Mouse (Mus musculus): ENCODE results near the gene Tbx5. TPM values are rescaled to one million over a fixed set of nuclear protein-coding genes. Genes with fewer than 3 reads are reported as not detected.
A peak's percentile ranks its signal among the peaks of the same experiment; 100 is the strongest.

Gene Tbx5
- polyA plus RNA-seq, 1 experiment from 2014 or later: 0.45 TPM

- DNase-seq (ENCODE audit: low spot score) (peak; percentile 45), ATAC-seq (ENCODE audit: insufficient read depth, low FRiP score, low TSS enrichment) (no peak)
- Histone ChIP-seq H3K4me1 (ENCODE audit: control insufficient read depth, insufficient read depth, low read length) (no peaks in the 10 kb centered on the region), H3K27ac (ENCODE audit: low read depth, low read length) (no peak overlapping the region), H3K9ac (ENCODE audit: low read length) (no peak overlapping the region), H3K9me3 (ENCODE audit: control insufficient read depth, low read length) (no peaks in the 10 kb centered on the region), H3K36me3 (ENCODE audit: control insufficient read depth, insufficient read depth, low read length) (no peaks in the 10 kb centered on the region), H3K27me3 (ENCODE audit: control insufficient read depth, insufficient read depth, low read length) (peaks cover 90% of the 10 kb centered on the region), H3K4me2 (ENCODE audit: low read depth) (no peak overlapping the region), H3K4me3 (ENCODE audit: low read depth, low read length) (no peak overlapping the region)
- under 1% methylated on average over 33 of the region's 33 CpGs for WGBS
These were observed 1.2 kb upstream of the Tbx5 start for GRCm38 (mm10) chr5:119831201-119831771.

GRCm38 (mm10) chr5:119831791-119832478 lies 533 bp upstream of the Tbx5 start:
- DNase-seq (ENCODE audit: low spot score): no peak
- H3K9me3 ChIP-seq (ENCODE audit: control insufficient read depth, low read length): no peaks in the 10 kb centered on the region
- H3K27ac ChIP-seq (ENCODE audit: low read depth, low read length): no peak overlapping the region
- H3K4me2 ChIP-seq (ENCODE audit: low read depth): no peak overlapping the region
- under 1% methylated on average over 25 of the region's 25 CpGs for WGBS
- no peaks in the 10 kb centered on the region for H3K36me3 ChIP-seq (ENCODE audit: control insufficient read depth, insufficient read depth, low read length)
- ATAC-seq (ENCODE audit: insufficient read depth, low FRiP score, low TSS enrichment): no peak
- no peaks in the 10 kb centered on the region for H3K4me1 ChIP-seq (ENCODE audit: control insufficient read depth, insufficient read depth, low read length)
- no peak overlapping the region for H3K9ac ChIP-seq (ENCODE audit: low read length)
- no peak overlapping the region for H3K4me3 ChIP-seq (ENCODE audit: low read depth, low read length)
- peaks cover 91% of the 10 kb centered on the region for H3K27me3 ChIP-seq (ENCODE audit: control insufficient read depth, insufficient read depth, low read length)

- H3K9ac ChIP-seq (ENCODE audit: low read length): no peak overlapping the region
- DNase-seq (ENCODE audit: low spot score) (no peak), ATAC-seq (ENCODE audit: insufficient read depth, low FRiP score, low TSS enrichment) (no peak)
- H3K4me3 ChIP-seq (ENCODE audit: low read depth, low read length): no peak overlapping the region
- H3K36me3 ChIP-seq (ENCODE audit: control insufficient read depth, insufficient read depth, low read length): no peaks in the 10 kb centered on the region
- H3K27me3 ChIP-seq (ENCODE audit: control insufficient read depth, insufficient read depth, low read length): peaks cover 99% of the 10 kb centered on the region
- no peak overlapping the region for H3K4me2 ChIP-seq (ENCODE audit: low read depth)
- no peaks in the 10 kb centered on the region for H3K4me1 ChIP-seq (ENCODE audit: control insufficient read depth, insufficient read depth, low read length)
- H3K9me3 ChIP-seq (ENCODE audit: control insufficient read depth, low read length): no peaks in the 10 kb centered on the region
- H3K27ac ChIP-seq (ENCODE audit: low read depth, low read length): no peak overlapping the region
- WGBS: under 1% methylated on average over 8 of the region's 8 CpGs
These were observed 959 bp downstream of the Tbx5 start for GRCm38 (mm10) chr5:119833223-119834030.

GRCm38 (mm10) chr5:119834031-119834403 lies 1.5 kb downstream of the Tbx5 start:
- no peaks in the 10 kb centered on the region for H3K9me3 ChIP-seq (ENCODE audit: control insufficient read depth, low read length)

GRCm38 (mm10) chr5:119835053-119835867 lies 2.8 kb downstream of the Tbx5 start:
- no peak for ATAC-seq (ENCODE audit: insufficient read depth, low FRiP score, low TSS enrichment)
- DNase-seq (ENCODE audit: low spot score): peak; percentile 53
- H3K4me1 ChIP-seq (ENCODE audit: control insufficient read depth, insufficient read depth, low read length): no peaks in the 10 kb centered on the region
- H3K9me3 ChIP-seq (ENCODE audit: control insufficient read depth, low read length): no peaks in the 10 kb centered on the region
- no peak overlapping the region for H3K9ac ChIP-seq (ENCODE audit: low read length)
- WGBS: under 1% methylated on average over 30 of the region's 30 CpGs
- H3K27ac ChIP-seq (ENCODE audit: low read depth, low read length): no peak overlapping the region
- H3K4me3 ChIP-seq (ENCODE audit: low read depth, low read length): 0 out of 2 replicates have a peak overlapping the region, but pooled peaks have one; percentile 4
- H3K36me3 ChIP-seq (ENCODE audit: control insufficient read depth, insufficient read depth, low read length): no peaks in the 10 kb centered on the region
- peaks cover 99% of the 10 kb centered on the region for H3K27me3 ChIP-seq (ENCODE audit: control insufficient read depth, insufficient read depth, low read length)
- H3K4me2 ChIP-seq (ENCODE audit: low read depth): no peak overlapping the region

More at GRCm38 (mm10) chr5:119834031-119834403, 1.5 kb downstream of the Tbx5 start:
- Histone ChIP-seq H3K9ac (ENCODE audit: low read length) (no peak overlapping the region), H3K4me2 (ENCODE audit: low read depth) (no peak overlapping the region), H3K4me1 (ENCODE audit: control insufficient read depth, insufficient read depth, low read length) (no peaks in the 10 kb centered on the region), H3K27ac (ENCODE audit: low read depth, low read length) (no peak overlapping the region), H3K27me3 (ENCODE audit: control insufficient read depth, insufficient read depth, low read length) (peaks cover 99% of the 10 kb centered on the region), H3K36me3 (ENCODE audit: control insufficient read depth, insufficient read depth, low read length) (no peaks in the 10 kb centered on the region), H3K4me3 (ENCODE audit: low read depth, low read length) (no peak overlapping the region)
- 0% methylated on average over 2 of the region's 2 CpGs for WGBS
- ATAC-seq (ENCODE audit: insufficient read depth, low FRiP score, low TSS enrichment): no peak
- DNase-seq (ENCODE audit: low spot score): no peak

- WGBS: 0% methylated on average over 12 of the region's 12 CpGs
- DNase-seq (ENCODE audit: low spot score) (no peak), ATAC-seq (ENCODE audit: insufficient read depth, low FRiP score, low TSS enrichment) (no peak)
These were observed 3.4 kb downstream of the Tbx5 start for GRCm38 (mm10) chr5:119835868-119836209.

GRCm38 (mm10) chr5:119836618-119837305 lies 4.3 kb downstream of the Tbx5 start:
- under 1% methylated on average over 28 of the region's 28 CpGs for WGBS
- Histone ChIP-seq H3K27me3 (ENCODE audit: control insufficient read depth, insufficient read depth, low read length) (peaks cover 99% of the 10 kb centered on the region), H3K4me3 (ENCODE audit: low read depth, low read length) (no peak overlapping the region), H3K4me1 (ENCODE audit: control insufficient read depth, insufficient read depth, low read length) (no peaks in the 10 kb centered on the region), H3K36me3 (ENCODE audit: control insufficient read depth, insufficient read depth, low read length) (no peaks in the 10 kb centered on the region), H3K9me3 (ENCODE audit: control insufficient read depth, low read length) (no peaks in the 10 kb centered on the region), H3K27ac (ENCODE audit: low read depth, low read length) (no peak overlapping the region), H3K4me2 (ENCODE audit: low read depth) (no peak overlapping the region), H3K9ac (ENCODE audit: low read length) (no peak overlapping the region)
- DNase-seq (ENCODE audit: low spot score) (peak; percentile 38), ATAC-seq (ENCODE audit: insufficient read depth, low FRiP score, low TSS enrichment) (no peak)

More at GRCm38 (mm10) chr5:119835868-119836209, 3.4 kb downstream of the Tbx5 start:
- H3K9me3 ChIP-seq (ENCODE audit: control insufficient read depth, low read length): no peaks in the 10 kb centered on the region
- H3K4me2 ChIP-seq (ENCODE audit: low read depth): no peak overlapping the region
- H3K9ac ChIP-seq (ENCODE audit: low read length): no peak overlapping the region
- no peaks in the 10 kb centered on the region for H3K4me1 ChIP-seq (ENCODE audit: control insufficient read depth, insufficient read depth, low read length)
- H3K27me3 ChIP-seq (ENCODE audit: control insufficient read depth, insufficient read depth, low read length): peaks cover 100% of the 10 kb centered on the region
- H3K36me3 ChIP-seq (ENCODE audit: control insufficient read depth, insufficient read depth, low read length): no peaks in the 10 kb centered on the region
- no peak overlapping the region for H3K27ac ChIP-seq (ENCODE audit: low read depth, low read length)
- H3K4me3 ChIP-seq (ENCODE audit: low read depth, low read length): no peak overlapping the region

GRCm38 (mm10) chr5:119837306-119837675 lies 4.8 kb downstream of the Tbx5 start:
- no peaks in the 10 kb centered on the region for H3K9me3 ChIP-seq (ENCODE audit: control insufficient read depth, low read length)
- H3K4me1 ChIP-seq (ENCODE audit: control insufficient read depth, insufficient read depth, low read length): no peaks in the 10 kb centered on the region
- no peak overlapping the region for H3K4me3 ChIP-seq (ENCODE audit: low read depth, low read length)
- under 1% methylated on average over 19 of the region's 19 CpGs for WGBS
- no peak for ATAC-seq (ENCODE audit: insufficient read depth, low FRiP score, low TSS enrichment)
- H3K36me3 ChIP-seq (ENCODE audit: control insufficient read depth, insufficient read depth, low read length): no peaks in the 10 kb centered on the region
- peaks cover 99% of the 10 kb centered on the region for H3K27me3 ChIP-seq (ENCODE audit: control insufficient read depth, insufficient read depth, low read length)
- H3K9ac ChIP-seq (ENCODE audit: low read length): no peak overlapping the region
- H3K27ac ChIP-seq (ENCODE audit: low read depth, low read length): no peak overlapping the region
- no peak overlapping the region for H3K4me2 ChIP-seq (ENCODE audit: low read depth)
- DNase-seq (ENCODE audit: low spot score): peak; percentile 34
